Mouse (Mus musculus): ENCODE data around the gene Arfgap2.

Arfgap2 gene

DNA sequence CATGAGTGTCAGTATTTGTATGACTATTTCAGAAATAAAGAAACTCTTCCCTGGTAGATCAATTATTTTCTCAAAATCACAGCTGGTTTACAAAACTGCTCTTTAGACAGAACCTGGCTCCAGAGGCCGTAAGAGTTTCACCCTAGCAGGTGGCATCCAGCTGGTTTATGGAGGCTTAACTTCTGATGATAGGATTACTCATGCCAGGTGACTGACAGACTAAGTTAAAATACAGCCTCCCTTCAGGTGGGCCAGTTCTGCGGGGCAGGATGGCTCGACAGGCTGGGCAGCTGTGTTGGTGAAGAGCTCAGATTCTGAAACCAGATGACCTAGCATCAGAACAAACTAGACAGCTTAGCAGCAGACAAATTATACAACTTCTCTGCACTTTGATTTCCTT, 44.8 kb downstream of the Arfgap2 start:
- no peak for DNase-seq

DNA sequence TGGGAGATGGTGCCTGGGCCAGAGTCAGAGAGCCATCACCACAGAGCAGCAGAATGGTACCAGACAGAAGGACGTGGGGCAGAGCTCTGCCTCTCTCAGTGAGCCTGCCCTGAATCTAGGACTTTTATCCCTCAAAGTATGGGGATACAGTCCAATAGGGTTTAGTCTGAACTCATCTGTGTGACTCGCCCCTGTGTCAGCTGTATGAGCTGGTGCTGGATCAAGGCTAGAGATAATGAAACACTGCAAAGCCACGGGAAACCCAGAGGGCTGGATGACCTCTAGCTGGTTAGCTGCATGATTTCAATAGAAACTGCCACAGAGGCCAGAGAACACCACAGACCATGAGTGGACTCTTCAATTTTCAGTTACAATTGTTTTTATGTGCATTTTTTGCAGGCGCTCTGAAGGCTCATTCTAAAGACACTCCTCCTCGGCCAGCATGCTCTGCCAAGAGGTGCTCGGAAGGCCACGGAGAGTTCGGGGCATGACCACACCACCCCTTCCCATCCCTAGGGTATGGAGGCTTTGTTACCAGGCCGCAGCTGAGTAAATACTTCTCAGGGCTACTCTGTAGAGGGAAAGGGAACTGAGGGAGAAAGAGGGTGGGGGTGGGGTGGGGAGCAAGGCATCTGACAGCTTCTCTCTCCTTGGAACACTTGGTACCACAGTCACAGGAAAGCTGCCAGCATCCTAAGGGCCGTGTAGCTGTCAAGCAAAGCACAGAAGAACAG, 48.0 kb downstream of the Arfgap2 start:
- no peak for DNase-seq

- no peak for DNase-seq
These were observed 49.4 kb downstream of the Arfgap2 start for GRCm38 (mm10) chr2:91314184-91314583.

- no peak for DNase-seq
These were observed 56.1 kb downstream of the Arfgap2 start for GRCm38 (mm10) chr2:91320559-91321529.

- DNase-seq, result no peak
These were observed 57.1 kb downstream of the Arfgap2 start for GRCm38 (mm10) chr2:91321923-91322322.

DNA sequence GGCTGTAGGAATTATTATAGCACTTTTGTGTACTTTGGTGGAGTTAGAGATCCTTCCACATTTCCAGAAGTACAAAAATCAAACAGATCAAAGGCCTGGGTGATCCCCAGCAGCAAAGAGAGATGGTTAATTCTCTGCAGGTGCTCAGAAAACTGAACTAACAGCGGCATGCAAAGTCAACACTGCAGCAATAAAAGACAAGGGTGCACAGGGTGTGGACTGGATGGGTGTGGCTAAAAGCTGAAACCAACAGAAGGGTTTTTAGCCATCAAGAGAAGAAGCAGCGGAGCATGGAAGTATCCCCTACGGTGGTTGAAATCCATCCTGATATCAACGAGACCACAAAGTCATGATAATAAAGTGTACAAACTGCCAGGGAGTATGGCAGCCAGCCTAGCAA, 57.7 kb downstream of the Arfgap2 start:
- DNase-seq, result no peak

GRCm38 (mm10) chr2:91324346-91324745, 59.6 kb downstream of the Arfgap2 start:
- DNase-seq, result no peak

- no peak for DNase-seq
These were observed 60.1 kb downstream of the Arfgap2 start for GRCm38 (mm10) chr2:91324761-91325421.
